Mouse (Mus musculus): Measurements from ENCODE around the gene Sp2.

DNA sequence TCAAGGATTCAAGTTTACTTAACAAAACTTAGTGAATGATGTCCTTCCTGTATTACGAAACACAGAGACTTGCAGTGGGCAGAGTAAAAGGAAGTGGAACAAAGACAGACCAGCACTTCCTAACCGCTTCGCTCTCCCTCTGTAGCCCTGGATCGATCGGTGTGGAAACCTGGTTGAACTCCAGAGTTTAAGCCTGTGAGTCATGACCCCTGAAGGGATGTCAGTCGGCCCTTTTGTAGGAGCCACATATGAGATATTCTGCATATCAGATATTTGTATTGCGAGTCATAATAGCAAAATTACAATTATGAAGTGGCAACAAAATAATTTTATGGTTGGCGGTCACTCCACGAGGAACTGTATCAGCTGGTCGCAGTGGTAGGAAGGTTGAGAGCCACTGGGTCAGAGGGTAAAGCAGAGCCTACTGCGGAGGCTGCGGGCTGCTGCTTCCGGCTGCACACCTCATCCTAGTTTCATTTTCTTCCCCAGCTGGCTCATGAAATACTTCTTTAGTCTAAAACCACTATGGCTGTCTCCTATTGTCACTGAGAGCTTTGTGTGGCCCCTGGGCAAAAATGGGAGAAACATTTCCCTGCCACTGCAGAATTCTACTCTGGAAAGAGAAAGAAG is 15.7 kb downstream of the Sp2 start:
- no peak for TF ChIP-seq CTCF (IDR thresholded peaks at IDR 0.05; ENCODE audit: low read depth)
- TF ChIP-seq EP300 (IDR thresholded peaks at IDR 0.05; ENCODE audit: low read depth), result no peak
